Mouse (Mus musculus): ENCODE measurements at regions not wholly inside any gene's neighbourhood (a gene's known extent, or its start where the extent isn't known, plus 50 kb on each side); places are given as distances from the start of the nearest gene placed in this dataset.
A peak's percentile ranks its signal among the peaks of the same experiment; 100 is the strongest.
"Not testable (repeated sequence)": the region's sequence is repeated elsewhere in the genome, so short reads cannot be mapped to it uniquely, and the experiment has no call there.

- H3K27ac ChIP-seq = no peak overlapping the region
Observed at GRCm38 (mm10) chr15:93053471-93053870, 221.5 kb downstream of the Gxylt1 start.

DNA sequence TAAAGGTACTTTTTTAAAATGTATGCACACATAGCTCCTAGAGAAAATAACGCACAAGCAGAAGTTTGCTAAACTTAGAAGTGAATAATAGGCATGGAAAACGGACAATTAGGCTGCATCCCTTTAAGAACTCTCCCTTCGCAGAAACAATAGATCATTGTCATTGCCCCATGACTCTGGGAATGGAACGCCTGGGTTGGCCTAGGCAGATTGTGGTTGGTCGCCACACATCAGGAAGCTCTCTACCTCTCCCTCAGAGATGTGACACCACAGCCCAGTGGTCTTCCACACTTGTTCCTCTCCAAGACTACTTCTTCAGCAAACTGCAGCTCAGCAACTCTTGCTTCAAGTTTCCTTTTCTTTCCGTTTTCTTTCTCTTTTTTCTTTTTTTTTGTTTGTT is 247.8 kb downstream of the Gxylt1 start:
- WGBS (ENCODE audit: missing documents) = 24% methylated on average over 6 of the region's 6 CpGs

More at GRCm38 (mm10) chr15:93053471-93053870, 221.5 kb downstream of the Gxylt1 start:
- Histone ChIP-seq H3K79me2 (ENCODE audit: inconsistent target) (no peaks in the 10 kb centered on the region), H3K4me3 (ENCODE audit: inconsistent target) (no peak overlapping the region), H3K36me3 (ENCODE audit: inconsistent target) (no peaks in the 10 kb centered on the region)
- WGBS (ENCODE audit: missing documents) = 72% methylated on average over 3 of the region's 3 CpGs

DNA sequence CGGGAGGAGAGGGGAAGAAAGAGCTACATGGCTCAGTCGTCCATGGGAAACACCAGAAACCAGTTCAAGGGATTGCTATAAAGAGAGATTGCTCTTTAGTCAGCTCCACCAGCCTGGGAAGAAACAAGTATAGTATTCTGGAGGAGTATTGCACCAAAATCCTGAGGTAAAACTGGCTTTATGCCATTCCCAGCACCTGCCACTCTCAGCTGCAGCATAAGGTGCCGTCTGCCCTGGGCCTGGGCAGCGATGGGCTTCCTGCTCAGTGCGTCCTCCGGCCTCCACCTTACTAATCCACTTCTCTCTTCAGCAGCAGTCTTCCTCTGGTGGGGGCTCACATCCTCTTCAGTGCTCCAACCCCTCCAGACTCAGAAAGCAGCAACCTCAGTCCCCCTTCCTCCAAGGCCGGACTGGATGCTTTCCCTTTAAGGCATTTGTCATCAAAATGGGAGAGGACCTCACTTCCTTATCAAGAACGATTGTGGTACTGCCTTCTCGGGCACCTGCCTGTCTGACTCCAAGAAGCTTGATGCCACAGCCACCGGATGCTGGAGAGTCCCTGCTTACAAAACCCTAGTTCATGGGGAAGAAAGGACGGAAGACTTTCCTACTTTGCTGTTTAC is 248.4 kb downstream of the Gxylt1 start:
- Histone ChIP-seq H3K27ac (no peak overlapping the region), H3K36me3 (ENCODE audit: inconsistent target) (no peaks in the 10 kb centered on the region), H3K79me2 (ENCODE audit: inconsistent target) (no peaks in the 10 kb centered on the region), H3K4me3 (ENCODE audit: inconsistent target) (no peak overlapping the region)
- 20% methylated on average over 10 of the region's 11 CpGs for WGBS (ENCODE audit: missing documents)

More for the DNA sequence above, 247.8 kb downstream of the Gxylt1 start:
- no peaks in the 10 kb centered on the region for H3K79me2 ChIP-seq (ENCODE audit: inconsistent target)
- no peak overlapping the region for H3K27ac ChIP-seq
- H3K4me3 ChIP-seq (ENCODE audit: inconsistent target) = no peak overlapping the region
- no peaks in the 10 kb centered on the region for H3K36me3 ChIP-seq (ENCODE audit: inconsistent target)

GRCm38 (mm10) chr15:93025791-93026190 is 249.2 kb downstream of the Gxylt1 start:
- 13% methylated on average over 8 of the region's 9 CpGs for WGBS (ENCODE audit: missing documents)
- Histone ChIP-seq H3K4me3 (ENCODE audit: inconsistent target) (no peak overlapping the region), H3K36me3 (ENCODE audit: inconsistent target) (no peaks in the 10 kb centered on the region), H3K27ac (no peak overlapping the region), H3K79me2 (ENCODE audit: inconsistent target) (no peaks in the 10 kb centered on the region)

GRCm38 (mm10) chr15:93024171-93024570 is 250.8 kb downstream of the Gxylt1 start:
- Histone ChIP-seq H3K4me3 (ENCODE audit: inconsistent target) (no peak overlapping the region), H3K36me3 (ENCODE audit: inconsistent target) (no peaks in the 10 kb centered on the region), H3K79me2 (ENCODE audit: inconsistent target) (no peaks in the 10 kb centered on the region), H3K27ac (no peak overlapping the region)
- WGBS (ENCODE audit: missing documents) = 91% methylated on average over 6 of the region's 6 CpGs

- no peak overlapping the region for H3K4me3 ChIP-seq (ENCODE audit: inconsistent target)
- H3K36me3 ChIP-seq (ENCODE audit: inconsistent target) = no peaks in the 10 kb centered on the region
- H3K27ac ChIP-seq = no peak overlapping the region
- WGBS (ENCODE audit: missing documents) = 92% methylated on average over 5 of the region's 5 CpGs
- H3K79me2 ChIP-seq (ENCODE audit: inconsistent target) = no peaks in the 10 kb centered on the region
Observed at GRCm38 (mm10) chr15:93011166-93011565, 263.8 kb downstream of the Gxylt1 start.

GRCm38 (mm10) chr15:93010629-93011028 is 264.4 kb downstream of the Gxylt1 start:
- 11% methylated on average over 2 of the region's 2 CpGs for WGBS (ENCODE audit: missing documents)

GRCm38 (mm10) chr15:93005751-93006231 is 269.2 kb downstream of the Gxylt1 start:
- H3K79me2 ChIP-seq (ENCODE audit: inconsistent target) = no peaks in the 10 kb centered on the region
- H3K36me3 ChIP-seq (ENCODE audit: inconsistent target) = no peaks in the 10 kb centered on the region
- 60% methylated on average over 7 of the region's 7 CpGs for WGBS (ENCODE audit: missing documents)
- 0 out of 2 replicates have a peak overlapping the region, but pooled peaks have one; percentile 8 for H3K27ac ChIP-seq
- H3K4me3 ChIP-seq (ENCODE audit: inconsistent target) = no peak overlapping the region

More at GRCm38 (mm10) chr15:93010629-93011028, 264.4 kb downstream of the Gxylt1 start:
- Histone ChIP-seq H3K36me3 (ENCODE audit: inconsistent target) (no peaks in the 10 kb centered on the region), H3K79me2 (ENCODE audit: inconsistent target) (no peaks in the 10 kb centered on the region), H3K27ac (no peak overlapping the region), H3K4me3 (ENCODE audit: inconsistent target) (no peak overlapping the region)

GRCm38 (mm10) chr15:93005186-93005585 is 269.8 kb downstream of the Gxylt1 start:
- not testable (repeated sequence) for H3K4me3 ChIP-seq (ENCODE audit: inconsistent target); H3K27ac ChIP-seq
- 90% methylated on average over 5 of the region's 5 CpGs for WGBS (ENCODE audit: missing documents)

GRCm38 (mm10) chr15:93004551-93004950 is 270.4 kb downstream of the Gxylt1 start:
- 94% methylated on average over 7 of the region's 7 CpGs for WGBS (ENCODE audit: missing documents)

More at GRCm38 (mm10) chr15:93005186-93005585, 269.8 kb downstream of the Gxylt1 start:
- not testable (repeated sequence) for H3K36me3 ChIP-seq (ENCODE audit: inconsistent target); H3K79me2 ChIP-seq (ENCODE audit: inconsistent target)

GRCm38 (mm10) chr15:93003233-93003632 is 271.7 kb downstream of the Gxylt1 start:
- H3K36me3 ChIP-seq (ENCODE audit: inconsistent target) = no peaks in the 10 kb centered on the region
- H3K79me2 ChIP-seq (ENCODE audit: inconsistent target) = no peaks in the 10 kb centered on the region
- 84% methylated on average over 3 of the region's 3 CpGs for WGBS (ENCODE audit: missing documents)
- H3K27ac ChIP-seq = no peak overlapping the region
- no peak overlapping the region for H3K4me3 ChIP-seq (ENCODE audit: inconsistent target)

More at GRCm38 (mm10) chr15:93004551-93004950, 270.4 kb downstream of the Gxylt1 start:
- Histone ChIP-seq H3K4me3 (ENCODE audit: inconsistent target) (no peak overlapping the region), H3K36me3 (ENCODE audit: inconsistent target) (no peaks in the 10 kb centered on the region), H3K27ac (no peak overlapping the region), H3K79me2 (ENCODE audit: inconsistent target) (no peaks in the 10 kb centered on the region)

- no peaks in the 10 kb centered on the region for H3K36me3 ChIP-seq (ENCODE audit: inconsistent target)
- no peak overlapping the region for H3K27ac ChIP-seq
- H3K4me3 ChIP-seq (ENCODE audit: inconsistent target) = no peak overlapping the region
Observed at GRCm38 (mm10) chr15:93002002-93002904, 272.7 kb downstream of the Gxylt1 start.

GRCm38 (mm10) chr15:93001346-93002001 is 273.5 kb downstream of the Gxylt1 start:
- no peaks in the 10 kb centered on the region for H3K79me2 ChIP-seq (ENCODE audit: inconsistent target)
- WGBS (ENCODE audit: missing documents) = 24% methylated on average over 10 of the region's 11 CpGs
- H3K4me3 ChIP-seq (ENCODE audit: inconsistent target) = no peak overlapping the region
- H3K36me3 ChIP-seq (ENCODE audit: inconsistent target) = no peaks in the 10 kb centered on the region
- no peak overlapping the region for H3K27ac ChIP-seq

More at GRCm38 (mm10) chr15:93002002-93002904, 272.7 kb downstream of the Gxylt1 start:
- H3K79me2 ChIP-seq (ENCODE audit: inconsistent target) = no peaks in the 10 kb centered on the region
- 12% methylated on average over 24 of the region's 25 CpGs for WGBS (ENCODE audit: missing documents)

GRCm38 (mm10) chr15:93000121-93000520 is 274.9 kb downstream of the Gxylt1 start:
- H3K27ac ChIP-seq = no peak overlapping the region
- H3K4me3 ChIP-seq (ENCODE audit: inconsistent target) = no peak overlapping the region
- no peaks in the 10 kb centered on the region for H3K36me3 ChIP-seq (ENCODE audit: inconsistent target)
- WGBS (ENCODE audit: missing documents) = 98% methylated on average over 12 of the region's 12 CpGs
- H3K79me2 ChIP-seq (ENCODE audit: inconsistent target) = no peaks in the 10 kb centered on the region

Data from macrophage (primary cell).